Mouse (Mus musculus) bone marrow macrophage, adult 2 months (primary cell): Measurements from ENCODE around the gene Osbpl10.
"Not testable (repeated sequence)": the region's sequence is repeated elsewhere in the genome, so short reads cannot be mapped to it uniquely, and the experiment has no call there.

ENCODE experiments used
- CTCF ChIP-seq: IDR thresholded peaks from 2 replicates; pipeline ENCODE4 v1.5.1; 2012; ENCODE audit warnings: low read depth, mild to moderate bottlenecking, low read length, moderate library complexity
- POLR2A ChIP-seq: IDR thresholded peaks from 2 replicates; pipeline ENCODE4 v1.6.1; 2012; ENCODE audit warnings: mild to moderate bottlenecking, low read depth, low read length, borderline replicate concordance

GRCm38 (mm10) chr9:115031046-115031445 is 52.7 kb downstream of the Osbpl10 start:
- not testable (repeated sequence) for TF ChIP-seq CTCF, POLR2A
